21 mouse cellular contexts compared by ENCODE assay signal in the genomic region with DNA sequence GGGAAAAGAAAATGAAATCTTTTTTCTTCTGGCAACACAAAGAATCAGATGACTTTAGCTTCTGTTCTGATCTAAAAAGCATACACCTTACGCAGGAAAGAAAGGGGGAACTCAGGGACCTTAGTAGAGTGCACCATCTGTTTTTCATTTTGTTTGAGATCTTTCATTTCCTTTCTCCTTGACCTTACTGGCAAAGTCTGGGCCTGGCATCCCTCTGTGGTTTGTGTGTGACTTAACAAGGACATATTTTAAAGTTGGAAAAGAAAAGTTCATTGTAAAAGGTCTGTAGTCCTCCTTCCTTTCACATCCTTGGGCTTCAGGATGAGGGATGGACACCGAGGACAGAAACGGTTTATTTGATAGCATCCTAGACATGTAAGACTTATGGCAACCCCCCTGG. TPM values are rescaled to one million over a fixed set of nuclear protein-coding genes. Genes with fewer than 3 reads are reported as not detected.
DNase-seq lines count a peak whose midpoint lies in the region; ATAC-seq and TF ChIP-seq lines count a peak whose summit lies in the region.
"Had no signal": no experiment of that assay in that cellular context is flagged by ENCODE, and none has a peak within 500 bp of the region (broad histone marks: within the 10 kb centered on the region; RNA-seq: fewer than 3 reads in every experiment).

No protein-coding gene starts in this region.

- H3K27me3 ChIP-seq in limb, embryonic 14.5 days (ENCODE audit: control insufficient read depth, insufficient read depth, low read length) = no peaks in the 10 kb centered on the region
- H3K27me3 ChIP-seq in lung, postnatal 0 days (replicated peaks; ENCODE audit: insufficient read depth, low read length) = no peaks in the 10 kb centered on the region

- H3K4me2 ChIP-seq in limb, embryonic 14.5 days (replicated peaks; ENCODE audit: low read depth, low read length, severe bottlenecking) = no peak overlapping the region
- no peak overlapping the region for H3K4me2 ChIP-seq in lung, postnatal 0 days (replicated peaks; ENCODE audit: low read depth, low read length)
- H3K4me2 ChIP-seq: hindbrain, embryonic 14.5 days; lung, embryonic 14.5 days had no signal

- peaks cover 5% of the 10 kb centered on the region; the same call in 1 of the 2 replicates for H3K4me1 ChIP-seq in embryonic fibroblast, embryonic 13.5 days (ENCODE audit: control insufficient read depth, insufficient read depth, low read length)
- peaks cover 3% of the 10 kb centered on the region; the same call in 1 of the 2 replicates for H3K4me1 ChIP-seq in limb, embryonic 14.5 days (ENCODE audit: control insufficient read depth, insufficient read depth, low read length)
- H3K4me1 ChIP-seq in lung, postnatal 0 days (ENCODE audit: insufficient read depth, low read depth, low read length) = no peaks in the 10 kb centered on the region
- H3K4me1 ChIP-seq: heart, embryonic 10.5 days had no signal

- ATAC-seq in limb, embryonic 14.5 days (ENCODE audit: low FRiP score, low read depth) = 0 out of 2 replicates have a peak, but pooled peaks have one; percentile 53
- no peak for ATAC-seq in lung, postnatal 0 days
- ATAC-seq: forebrain, postnatal 0 days; intestine, postnatal 0 days had no signal

- no peak overlapping the region for H3K9ac ChIP-seq in limb, embryonic 14.5 days (ENCODE audit: low read depth, low read length, severe bottlenecking)
- no peak overlapping the region for H3K9ac ChIP-seq in lung, postnatal 0 days (replicated peaks; ENCODE audit: low read depth)
- H3K9ac ChIP-seq: forebrain, postnatal 0 days; hindbrain, embryonic 14.5 days; lung, embryonic 14.5 days had no signal

- DNase-seq in adrenal gland, postnatal 36 days = peak; percentile 9 to 15
- no peak for DNase-seq in adrenal gland, adult 8-10 months
- peak; percentile 75 for DNase-seq in embryo, embryonic 10.5 days (ENCODE audit: low spot score)
- DNase-seq in limb, embryonic 14.5 days (ENCODE audit: low spot score) = peak; percentile 43
- no peak for DNase-seq in lung, postnatal 0 days (ENCODE audit: low spot score)
- no peak for DNase-seq in frontal cortex, postnatal 14 days (ENCODE audit: low spot score in 2 of 2)
- no peak for DNase-seq in urinary bladder, postnatal 14 days (ENCODE audit: low spot score)
- DNase-seq: cerebellum, postnatal 10 days; forebrain, postnatal 0 days; gastrocnemius, postnatal 36 days; heart, postnatal 14 days; lung, embryonic 14.5 days; midbrain, embryonic 14.5 days; thymus, postnatal 4 days had no signal

- H3K4me3 ChIP-seq in embryonic fibroblast, embryonic 13.5 days (ENCODE audit: insufficient read depth, low read length) = no peak overlapping the region
- H3K4me3 ChIP-seq in limb, embryonic 14.5 days (replicated peaks; ENCODE audit: low read length) = no peak overlapping the region
- H3K4me3 ChIP-seq in lung, postnatal 0 days (ENCODE audit: low read depth, low read length) = no peak overlapping the region
- H3K4me3 ChIP-seq: heart, embryonic 10.5 days; myocyte had no signal

- no peak for TF ChIP-seq CTCF in embryonic fibroblast, embryonic 13.5 days (IDR thresholded peaks at IDR 0.05; ENCODE audit: borderline replicate concordance, insufficient read depth, low read length)
- TF ChIP-seq CTCF in lung, postnatal 0 days (IDR thresholded peaks at IDR 0.05) = no peak

- no peak for TF ChIP-seq POLR2A in embryonic fibroblast, embryonic 13.5 days (IDR thresholded peaks at IDR 0.05; ENCODE audit: low read depth, low read length)
- no peak for TF ChIP-seq POLR2A in limb, embryonic 14.5 days (IDR thresholded peaks at IDR 0.05; ENCODE audit: borderline replicate concordance, extremely low read depth, insufficient read depth, insufficient read length)

- no peaks in the 10 kb centered on the region for H3K36me3 ChIP-seq in limb, embryonic 14.5 days (ENCODE audit: control insufficient read depth, insufficient read depth, low read length)
- no peaks in the 10 kb centered on the region for H3K36me3 ChIP-seq in lung, postnatal 0 days (ENCODE audit: insufficient read depth, low read length)
- H3K36me3 ChIP-seq: heart, embryonic 10.5 days had no signal

- H3K27ac ChIP-seq in embryonic fibroblast, embryonic 13.5 days (ENCODE audit: insufficient read depth, low read length) = peak overlapping the region; percentile 71
- peak overlapping the region; percentile 19; the same call in 1 of the 2 replicates for H3K27ac ChIP-seq in limb, embryonic 14.5 days (replicated peaks; ENCODE audit: low read depth, low read length)
- H3K27ac ChIP-seq in lung, postnatal 0 days (ENCODE audit: low read length) = no peak overlapping the region
- H3K27ac ChIP-seq: heart, embryonic 10.5 days; hindbrain, embryonic 14.5 days had no signal

- no peaks in the 10 kb centered on the region for H3K9me3 ChIP-seq in limb, embryonic 14.5 days (ENCODE audit: control insufficient read depth, low read length)
- H3K9me3 ChIP-seq in lung, postnatal 0 days (ENCODE audit: low read length) = no peaks in the 10 kb centered on the region
- H3K9me3 ChIP-seq: heart, embryonic 10.5 days had no signal

- WGBS in limb, embryonic 14.5 days = 17% methylated on average over 3 of the region's 3 CpGs
- WGBS in lung, postnatal 0 days = 76% methylated on average over 3 of the region's 3 CpGs

- TF ChIP-seq EP300 in lung, postnatal 0 days (IDR thresholded peaks at IDR 0.05) = no peak

RNA-seq across cellular contexts. Expression of a gene that starts 17.0 kb away (rescaled TPM):
- 10 to 100 TPM; 12.9 to 13.8 TPM for total RNA-seq in adrenal gland, postnatal 36 days (2021)
- total RNA-seq in adrenal gland, adult 8-10 months (2022) = 10 to 100 TPM; 14.7 to 17.1 (median 15.1) TPM
- not detected in 2 replicates for polyA plus RNA-seq in embryonic fibroblast, embryonic 13.5 days (2011; ENCODE audit: insufficient read length, low read depth, missing spikeins)
- polyA plus RNA-seq in limb, embryonic 14.5 days (2012; rRNA removed) = 0.38 TPM in 2 replicates
- polyA plus RNA-seq in limb, embryonic 14.5 days (2014; fragmentation: Nextera tagmentation; extraction: Ambion mirVana) = 0.70 TPM in 1 of 2 replicates, not detected in the other
- not detected in 2 replicates for polyA plus RNA-seq in lung, postnatal 0 days (2015; fragmentation: Nextera tagmentation; extraction: Ambion mirVana)
- total RNA-seq: forebrain, postnatal 0 days had no signal
- polyA plus RNA-seq: forebrain, postnatal 0 days; heart, embryonic 10.5 days; liver, adult 2 months; midbrain, embryonic 14.5 days; small intestine, adult 2 months had no signal

RNA-seq across cellular contexts. Expression of a gene that starts 27.6 kb away (rescaled TPM):
- total RNA-seq in adrenal gland, postnatal 36 days (2021) = 10 to 100 TPM; 12.9 to 18.4 TPM
- 10 to 100 TPM; 10.0 to 18.3 (median 12.8) TPM for total RNA-seq in adrenal gland, adult 8-10 months (2022)
- 6.3 and 7.9 TPM in 2 replicates for polyA plus RNA-seq in embryonic fibroblast, embryonic 13.5 days (2011; ENCODE audit: insufficient read length, low read depth, missing spikeins)
- 5.3 and 6.5 TPM in 2 replicates for polyA plus RNA-seq in limb, embryonic 14.5 days (2012; rRNA removed)
- polyA plus RNA-seq in limb, embryonic 14.5 days (2014; fragmentation: Nextera tagmentation; extraction: Ambion mirVana) = 7.4 and 7.7 TPM in 2 replicates
- 33.0 and 42.2 TPM in 2 replicates for polyA plus RNA-seq in lung, postnatal 0 days (2015; fragmentation: Nextera tagmentation; extraction: Ambion mirVana)

Comparison
In these comparisons a context has a peak if more than half of its experiments do, and no peak if none do; other contexts are left out.
1. DNase-seq: peak in adrenal gland, postnatal 36 days (2 of 2), embryo, embryonic 10.5 days (single experiment) and limb, embryonic 14.5 days (single experiment); none in adrenal gland, adult 8-10 months (single experiment), lung, postnatal 0 days (single experiment), frontal cortex, postnatal 14 days (0 of 2) and urinary bladder, postnatal 14 days (single experiment).